Mouse (Mus musculus) CH12.LX (cell line): ENCODE results near the gene Cntn1.

Experiments used
- CTCF ChIP-seq, 2 experiments: IDR thresholded peaks in 1 of 2; conservative IDR thresholded peaks in 1 of 2; 2 replicates each; pipeline ENCODE4 v1.5.1; 2011 to 2012; ENCODE audit warnings: low read depth in 2 of 2, low read length in 2 of 2, improper control_type of control experiment in 1 of 2, inconsistent platforms in 1 of 2, mild to moderate bottlenecking in 1 of 2, moderate library complexity in 1 of 2
- ELF1 ChIP-seq: IDR thresholded peaks from 2 replicates; pipeline ENCODE4 v1.6.1; 2014; ENCODE audit warnings: low read depth, mild to moderate bottlenecking, inconsistent platforms, low read length, improper control_type of control experiment
- EP300 ChIP-seq: IDR thresholded peaks from 2 replicates; pipeline ENCODE4 v1.6.1; 2011; ENCODE audit warnings: low read length, improper control_type of control experiment
- ETS1 ChIP-seq: conservative IDR thresholded peaks from 2 replicates; pipeline ENCODE4 v1.6.1; 2012; ENCODE audit warnings: low read depth, mild to moderate bottlenecking, inconsistent platforms, low read length, improper control_type of control experiment, moderate library complexity
- HCFC1 ChIP-seq: IDR thresholded peaks from 2 replicates; pipeline ENCODE4 v1.6.1; 2012; ENCODE audit warnings: low read depth, mild to moderate bottlenecking, inconsistent platforms, low read length, improper control_type of control experiment
- MAZ ChIP-seq: IDR thresholded peaks from 2 replicates; pipeline ENCODE4 v1.6.1; 2012; ENCODE audit warnings: low read depth, mild to moderate bottlenecking, inconsistent platforms, low read length, improper control_type of control experiment, moderate library complexity
- POLR2A ChIP-seq: IDR thresholded peaks from 2 replicates; pipeline ENCODE4 v1.6.1; 2011; ENCODE audit warnings: low read depth, mild to moderate bottlenecking, improper control_type of control experiment, low read length
- RCOR1 ChIP-seq: conservative IDR thresholded peaks from 2 replicates; pipeline ENCODE4 v1.6.1; 2012; ENCODE audit warnings: low read depth, mild to moderate bottlenecking, inconsistent platforms, low read length, improper control_type of control experiment
- TBP ChIP-seq: conservative IDR thresholded peaks from 2 replicates; pipeline ENCODE4 v1.6.1; 2011; ENCODE audit warnings: low read depth, low read length, improper control_type of control experiment
- ZNF384 ChIP-seq: IDR thresholded peaks from 2 replicates; pipeline ENCODE4 v1.6.1; 2012; ENCODE audit warnings: low read depth, low read length, improper control_type of control experiment, inconsistent platforms

DNA sequence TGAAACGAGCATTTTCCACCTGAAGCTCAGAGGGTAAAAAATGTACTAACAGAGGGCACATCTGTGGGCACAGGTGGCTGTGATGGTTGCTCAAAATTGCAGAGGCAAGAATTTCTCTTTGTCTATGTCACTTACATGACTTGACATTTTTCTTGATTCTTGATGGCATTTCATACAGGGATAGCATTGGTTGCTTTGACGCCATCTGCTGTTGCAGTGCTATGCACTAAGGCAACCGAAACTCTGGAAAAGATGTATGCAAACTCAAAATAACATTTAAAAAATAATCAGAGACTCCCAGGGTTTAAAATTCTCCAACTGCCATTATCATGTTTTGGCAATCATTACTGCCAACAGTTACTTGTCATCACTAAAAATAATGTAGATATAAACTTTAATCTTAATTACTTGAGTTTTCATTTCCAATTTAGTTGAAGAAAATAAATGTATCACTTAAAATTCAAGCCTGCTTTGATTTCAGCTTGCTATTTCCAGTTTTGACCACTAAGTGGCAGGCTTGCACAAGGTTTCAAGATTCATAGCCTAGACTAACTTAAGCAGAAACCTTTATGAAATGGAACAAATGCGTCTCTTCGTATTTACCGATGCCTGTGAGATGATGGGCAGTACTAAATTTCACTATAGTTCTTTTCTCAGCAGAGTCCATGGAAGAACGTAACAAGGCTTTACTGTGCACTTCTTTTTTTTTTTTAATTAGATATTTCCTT, 214.2 kb downstream of the Cntn1 start:
- TF ChIP-seq CTCF (conservative IDR thresholded peaks at IDR 0.05 in 1 of 2, IDR thresholded peaks at IDR 0.05 in 1 of 2; ENCODE audit: low read depth in 2 of 2, low read length in 2 of 2) (peak in 1 of 2 experiments; percentile 59; a peak in 2 of 4 replicates), ELF1 (no peak), ETS1 (no peak), MAZ (no peak), EP300 (no peak), RCOR1 (no peak), POLR2A (no peak), ZNF384 (no peak), TBP (no peak), HCFC1 (no peak)
